Mouse (Mus musculus): ENCODE measurements around the gene Inpp5a.
A peak's percentile ranks its signal among the peaks of the same experiment; 100 is the strongest.

- TF ChIP-seq CTCF (IDR thresholded peaks at IDR 0.05; ENCODE audit: low read depth) (no peak), EP300 (IDR thresholded peaks at IDR 0.05; ENCODE audit: low read depth) (peak; percentile 96)
These were observed 24.8 kb upstream of the Inpp5a start for GRCm38 (mm10) chr7:139364005-139364557.

Data from heart, postnatal 0 days (tissue).